Mouse (Mus musculus) left cerebral cortex, postnatal 25 days (tissue): Measurements from ENCODE around the gene Znhit3. TPM values are rescaled to one million over a fixed set of nuclear protein-coding genes. Genes with fewer than 3 reads are reported as not detected.

ENCODE experiments used
- DNase-seq, 2 experiments: peaks; one replicate each; pipeline ENCODE4 v3.0.0; 2022; ENCODE audit warnings: low spot score in 2 of 2, mixed read lengths in 1 of 2
- intact Hi-C: fragments of 180-260 bp; cut with DNase I; formaldehyde crosslinking; loops from one replicate; pipeline ENCODE4 v1.15.1; 2025
- total RNA-seq, 2 experiments: library from RNA; stranded (reverse); gene quantifications; 2 replicates each; pipeline ENCODE4 v1.2.3; 2021

Gene Znhit3
- total RNA-seq, 2 experiments from 2014 or later, result 29.3 to 35.4 TPM

DNA sequence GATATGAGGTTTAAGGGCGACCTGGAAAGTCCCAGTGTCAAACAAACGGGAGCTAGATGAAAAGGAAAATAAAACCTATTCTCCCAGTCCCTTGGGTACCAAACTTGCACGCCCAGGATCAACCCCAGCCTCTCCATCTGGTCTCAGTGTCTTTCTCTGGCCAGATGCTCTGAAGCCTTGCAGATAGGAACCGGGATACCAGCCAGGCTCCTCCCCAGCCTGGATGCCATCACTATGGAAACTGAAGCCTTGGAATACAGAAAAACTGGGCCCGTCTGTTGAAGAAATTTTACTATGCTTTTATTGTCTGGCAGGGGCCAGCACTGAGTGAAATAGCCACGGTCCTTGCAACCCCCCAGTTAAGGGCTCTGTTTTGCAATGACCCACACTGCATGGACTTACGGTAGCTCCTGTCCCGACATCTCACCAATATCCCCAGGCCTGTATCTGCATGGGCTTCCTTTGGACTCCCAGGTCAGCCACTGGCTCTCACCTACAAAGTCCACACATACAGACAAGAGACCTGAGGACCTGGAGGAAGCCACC lies 23.4 kb upstream of the Znhit3 start:
- intact Hi-C loops, result no loop called here
- DNase-seq, result peak; percentile 67 to 87

DNA sequence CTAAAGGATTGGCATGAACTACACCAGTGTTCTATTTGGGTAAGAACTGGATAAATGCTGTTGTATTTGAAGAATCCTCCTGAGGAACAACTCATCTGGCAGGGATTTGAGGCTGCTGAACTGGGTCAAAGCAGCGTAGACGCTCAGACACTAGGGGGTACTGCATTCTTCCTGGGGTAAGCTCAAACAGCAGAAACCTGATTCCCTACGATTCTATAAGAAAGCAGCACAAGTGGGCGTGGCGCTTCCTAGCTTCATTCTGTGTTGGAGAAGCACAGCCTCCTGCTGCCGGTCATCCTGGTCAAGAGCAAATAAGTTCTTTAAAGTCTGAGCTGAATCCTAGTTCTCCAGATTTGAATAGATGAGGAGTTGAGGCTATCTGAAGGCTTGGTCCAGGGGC lies 16.1 kb upstream of the Znhit3 start:
- intact Hi-C loops, result no loop called here
- no peak for DNase-seq

DNA sequence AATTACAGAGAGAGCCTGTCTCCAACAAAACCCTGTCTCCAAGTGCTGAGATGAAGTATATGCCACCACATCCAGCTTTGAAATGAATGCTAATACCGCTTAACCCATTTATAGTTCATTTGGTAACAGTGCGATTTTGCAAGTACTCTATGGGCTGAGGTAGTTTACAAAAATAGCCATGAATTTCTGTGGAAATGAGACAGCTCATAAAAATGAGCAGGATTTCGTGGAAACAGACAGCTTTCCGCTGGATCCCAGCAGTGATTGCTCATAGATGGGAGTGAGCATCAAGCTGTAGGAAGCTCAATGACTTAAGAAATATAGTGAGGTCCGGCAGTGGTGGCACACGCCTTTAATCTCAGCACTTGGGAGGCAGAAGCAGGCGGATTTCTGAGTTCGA lies 4.8 kb upstream of the Znhit3 start:
- intact Hi-C loops, result no loop called here

DNA sequence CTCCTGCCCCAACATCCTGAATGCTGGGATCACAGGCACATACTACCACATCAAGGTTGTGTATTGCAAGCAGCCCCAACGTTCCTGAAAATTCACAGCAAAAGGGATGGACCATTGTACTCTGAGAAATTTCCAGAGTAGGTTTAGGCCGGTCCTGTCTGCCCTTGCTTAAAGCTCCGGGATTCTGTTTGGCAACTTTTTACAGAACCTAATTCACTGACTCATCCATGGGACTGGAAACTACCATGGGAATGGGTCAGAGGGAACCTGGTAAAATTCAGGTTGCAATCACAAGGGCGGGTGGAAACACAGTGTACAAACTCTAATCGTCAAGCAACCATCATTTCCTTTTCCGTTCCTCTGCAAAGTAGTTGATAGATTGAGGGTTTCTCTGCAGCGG lies 3.8 kb upstream of the Znhit3 start:
- DNase-seq, result no peak
- intact Hi-C loops, result no loop called here

More for the DNA sequence above, 4.8 kb upstream of the Znhit3 start:
- peak in 1 of 2 experiments; percentile 62 for DNase-seq

DNA sequence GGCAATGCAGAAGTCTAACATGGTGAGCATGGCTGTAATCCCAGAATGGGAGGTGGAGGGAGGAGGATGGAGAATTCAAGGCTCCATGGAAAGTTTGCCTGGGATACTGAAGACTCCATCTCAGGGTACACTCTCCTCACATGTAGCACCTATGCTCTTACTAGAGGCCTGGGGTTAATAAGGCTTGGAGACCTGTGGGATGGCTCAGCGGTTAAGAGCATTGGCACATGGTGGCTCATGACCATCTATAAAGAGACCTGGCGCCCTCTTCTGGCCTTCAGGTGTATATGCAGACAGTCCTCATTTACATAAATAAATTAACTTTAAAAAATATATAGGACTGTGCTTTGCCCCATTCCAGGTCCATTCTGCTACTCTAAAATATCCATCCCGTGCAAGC lies 3.1 kb upstream of the Znhit3 start:
- DNase-seq, result peak in 1 of 2 experiments; percentile 30
- intact Hi-C loops, result no loop called here

DNA sequence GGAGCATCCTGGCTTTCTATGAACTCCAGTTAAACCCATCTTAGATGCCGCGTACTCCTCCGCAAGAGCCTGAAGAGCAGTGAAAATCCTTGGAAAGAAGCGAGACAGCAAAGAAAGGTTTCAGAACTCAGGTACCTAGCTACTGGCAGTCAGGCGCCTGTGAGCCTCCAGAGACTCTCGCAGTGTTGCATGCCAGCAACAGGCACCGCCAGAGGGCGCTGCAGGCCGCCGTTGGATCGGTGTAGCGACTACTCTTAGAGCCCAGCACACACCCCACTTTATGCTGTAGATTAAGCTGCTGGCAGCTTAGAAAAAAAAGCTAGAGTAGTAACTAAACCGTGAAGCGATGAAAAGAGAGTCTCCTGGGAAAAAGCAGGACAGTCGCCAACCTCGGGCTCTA lies 2.3 kb upstream of the Znhit3 start:
- intact Hi-C loops, result loop anchor here (1.0 kb wide), 1 partner anchor 60 kb away; no protein-coding TSS in a partner anchor
- DNase-seq, result peak; percentile 87

DNA sequence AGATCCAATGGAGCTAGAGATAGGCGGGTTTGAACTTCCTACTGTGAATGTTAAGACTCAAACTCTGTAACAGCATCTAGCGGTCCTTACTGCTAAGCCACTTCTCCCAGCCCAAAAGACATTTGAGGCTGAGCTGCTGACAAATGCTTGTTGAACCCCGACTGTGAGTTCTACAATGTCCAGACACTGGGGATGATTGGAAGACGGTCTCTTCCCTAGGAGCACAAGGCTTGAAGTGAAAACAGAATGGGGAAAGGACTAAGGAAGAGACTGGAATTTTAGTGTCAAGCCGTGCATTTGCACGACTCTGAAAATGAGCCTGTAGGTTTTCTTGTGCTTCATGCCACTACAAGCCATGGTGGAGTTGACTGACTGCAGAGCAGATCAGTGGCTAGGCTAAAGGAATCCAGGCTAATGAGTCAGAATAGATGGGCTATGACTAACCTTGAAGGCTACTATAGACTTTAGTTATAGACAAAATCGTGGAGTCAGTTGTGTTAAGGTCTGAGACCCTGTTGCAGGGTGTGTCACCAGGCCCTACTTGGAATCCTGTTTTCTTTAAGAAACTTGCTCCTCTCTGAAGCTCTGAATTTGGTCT lies 636 bp upstream of the Znhit3 start:
- DNase-seq, result no peak
- intact Hi-C loops, result no loop called here

DNA sequence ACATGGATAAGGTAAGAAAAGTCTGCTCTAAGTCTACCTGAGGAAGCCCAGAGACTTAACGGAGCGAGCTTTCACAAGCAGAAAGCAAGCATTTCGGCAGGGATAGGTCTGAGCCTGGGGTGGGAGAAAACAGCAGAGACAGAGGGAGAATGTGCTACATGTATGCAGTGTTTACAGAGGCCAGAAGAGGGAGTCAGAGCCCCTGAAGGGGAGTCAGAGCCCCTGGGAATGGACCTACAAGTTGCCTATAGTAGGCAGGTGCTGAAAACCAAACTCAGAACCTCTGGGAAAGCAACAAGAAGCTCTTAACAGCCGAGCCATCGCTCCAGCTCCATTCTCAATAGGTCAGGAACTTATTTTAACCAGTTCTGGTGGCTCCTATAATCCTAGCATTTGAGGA lies 1.5 kb downstream of the Znhit3 start:
- no peak for DNase-seq
- intact Hi-C loops, result no loop called here

DNA sequence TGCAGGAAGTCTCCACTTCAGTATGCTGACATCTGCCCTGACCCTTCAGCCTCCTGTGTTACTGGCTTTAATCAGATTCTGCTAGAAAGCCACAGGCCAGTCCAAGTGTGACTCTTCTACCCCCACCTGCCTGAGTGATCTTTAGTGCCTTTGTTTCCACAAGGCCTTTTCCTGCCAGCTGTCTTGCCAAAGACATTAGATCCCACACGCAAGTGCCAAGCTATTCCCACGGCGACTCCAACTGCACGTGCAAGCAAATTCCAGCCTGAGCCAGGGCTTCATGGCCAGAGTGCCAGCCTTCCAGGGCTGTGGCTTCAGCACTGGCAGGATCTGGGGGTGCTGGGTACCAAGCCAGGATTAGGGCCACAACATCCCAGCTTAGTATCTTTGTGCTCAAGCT lies 5.8 kb downstream of the Znhit3 start:
- intact Hi-C loops, result no loop called here
- DNase-seq, result no peak

DNA sequence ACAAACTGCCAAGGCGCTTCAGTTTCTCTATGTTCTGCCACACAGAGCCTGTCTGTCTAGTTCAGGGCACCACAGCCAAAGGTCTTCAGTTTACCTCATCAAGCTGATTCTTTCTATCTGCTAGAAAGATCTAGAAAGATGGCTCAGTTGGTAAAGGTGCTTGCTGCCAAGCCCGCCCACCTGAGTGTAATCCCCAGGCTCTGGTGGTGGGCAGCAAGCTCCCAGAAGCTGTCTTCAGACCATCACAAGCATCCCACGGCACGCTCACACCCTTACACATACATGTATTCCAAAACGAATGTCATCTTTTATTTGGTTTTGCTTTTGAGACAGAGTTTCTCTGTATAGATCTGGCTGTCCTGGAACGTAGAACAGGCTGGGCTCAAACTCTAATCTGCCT lies 7.7 kb downstream of the Znhit3 start:
- DNase-seq, result peak in 1 of 2 experiments; percentile 67
- intact Hi-C loops, result no loop called here

DNA sequence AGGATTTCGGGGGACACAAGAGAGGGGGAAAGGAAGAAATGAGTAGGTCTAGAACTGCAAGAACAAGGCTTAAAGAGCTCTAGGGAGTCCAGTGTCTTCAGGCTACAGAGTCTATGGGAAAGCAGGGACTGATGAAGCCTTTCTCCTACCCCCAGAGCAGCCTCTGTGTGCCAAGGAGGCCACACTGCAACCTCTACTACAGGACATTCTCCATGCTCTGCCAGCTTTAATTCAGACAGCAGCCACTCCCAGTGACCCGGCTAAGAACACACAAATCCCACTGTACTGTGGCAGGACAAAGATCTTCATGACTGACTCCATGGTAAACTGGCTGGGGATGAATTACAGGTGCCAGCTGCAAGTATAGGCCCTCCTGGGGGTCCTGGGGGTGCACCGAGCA lies 9.1 kb downstream of the Znhit3 start:
- DNase-seq, result no peak
- intact Hi-C loops, result no loop called here

DNA sequence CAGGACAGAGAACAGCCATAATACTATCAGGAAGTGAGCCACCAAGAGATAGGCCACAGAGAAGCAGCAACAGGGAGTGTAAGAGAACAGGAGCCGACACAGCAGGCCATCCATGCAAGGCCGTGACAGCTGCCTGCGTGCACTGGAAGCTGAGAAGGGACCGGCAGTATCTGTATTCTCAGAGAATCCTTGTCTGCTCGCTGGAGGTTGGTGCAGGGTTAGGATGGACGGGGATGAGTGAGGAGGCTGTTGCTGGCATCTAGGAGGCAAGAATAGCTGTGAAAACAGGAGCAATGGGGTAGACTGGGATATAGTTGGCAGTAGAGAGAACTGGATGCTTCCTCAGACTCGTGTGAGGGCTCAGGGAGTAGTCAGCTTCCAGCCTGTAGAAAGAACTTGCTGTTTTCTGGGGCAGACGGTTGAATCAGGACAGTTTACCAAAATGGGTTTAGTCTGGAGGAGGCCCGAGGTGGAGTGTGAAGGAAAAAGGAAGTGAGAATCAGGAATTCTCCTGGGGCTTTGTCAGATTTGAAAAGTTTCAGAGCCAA lies 11.5 kb downstream of the Znhit3 start:
- DNase-seq, result peak in 1 of 2 experiments; percentile 87
- intact Hi-C loops, result loop anchor here (1.0 kb wide), 1 partner anchor 34 kb away; the partner anchor contains the start of gene Ggnbp2

DNA sequence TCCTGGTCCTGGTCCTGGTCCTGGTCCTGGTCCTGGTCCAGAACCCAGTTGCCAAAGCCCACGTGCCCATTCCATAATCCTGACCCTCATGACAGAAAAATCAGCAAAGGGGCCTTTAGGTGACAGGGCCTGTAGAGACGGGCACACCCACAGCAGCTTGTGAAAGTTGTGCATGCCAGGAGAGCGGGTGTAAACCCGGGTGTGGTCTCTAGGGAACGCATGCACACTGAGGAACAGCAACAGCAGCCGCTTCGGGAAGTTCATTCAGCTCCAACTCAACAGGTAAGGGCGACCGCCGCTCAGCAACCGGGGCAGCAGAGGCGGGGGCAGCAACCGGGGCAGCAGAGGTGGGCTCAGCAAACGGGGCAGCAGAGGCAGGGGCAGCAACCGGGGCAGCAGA lies 23.1 kb downstream of the Znhit3 start:
- no peak for DNase-seq
- intact Hi-C loops, result no loop called here

DNA sequence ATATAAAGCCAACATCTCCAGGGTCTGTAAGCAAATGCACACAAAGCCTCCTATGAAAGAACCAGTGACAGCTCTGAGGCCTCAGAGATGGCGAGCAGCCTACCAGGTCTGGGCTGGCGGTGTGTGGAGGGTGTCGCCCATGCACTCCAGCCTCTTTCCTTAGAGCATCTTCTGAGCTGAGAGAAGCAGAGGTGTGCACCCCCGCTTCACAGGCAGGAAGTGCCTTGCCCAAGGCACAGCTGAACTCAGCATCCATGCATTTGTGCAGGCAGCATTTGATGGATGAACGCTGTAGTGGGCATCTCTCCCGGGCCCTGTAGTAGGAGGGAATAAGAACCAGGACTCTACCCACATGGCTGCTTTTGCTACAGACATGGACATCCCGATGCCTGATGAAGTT lies 24.5 kb downstream of the Znhit3 start:
- intact Hi-C loops, result no loop called here
- DNase-seq, result no peak

DNA sequence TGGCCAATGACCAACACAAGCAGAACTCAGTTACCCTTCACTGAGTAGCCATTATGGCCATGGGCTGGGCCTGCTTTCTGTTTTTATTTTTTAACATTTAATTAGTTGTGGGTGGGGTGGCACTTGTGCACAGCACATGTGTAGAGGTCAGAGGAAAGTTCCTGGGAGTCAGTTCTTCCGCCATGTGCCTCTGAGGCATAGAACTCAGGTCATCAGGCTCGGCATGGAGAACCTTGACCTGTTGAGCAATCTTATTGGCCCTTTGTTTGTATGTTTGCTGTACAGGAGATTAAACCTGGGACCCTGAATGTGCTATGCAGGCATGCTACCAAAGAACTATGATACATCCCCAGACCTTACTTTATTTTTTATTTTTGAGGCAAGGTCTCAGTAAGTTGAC lies 26.7 kb downstream of the Znhit3 start:
- no peak for DNase-seq
- intact Hi-C loops, result no loop called here

DNA sequence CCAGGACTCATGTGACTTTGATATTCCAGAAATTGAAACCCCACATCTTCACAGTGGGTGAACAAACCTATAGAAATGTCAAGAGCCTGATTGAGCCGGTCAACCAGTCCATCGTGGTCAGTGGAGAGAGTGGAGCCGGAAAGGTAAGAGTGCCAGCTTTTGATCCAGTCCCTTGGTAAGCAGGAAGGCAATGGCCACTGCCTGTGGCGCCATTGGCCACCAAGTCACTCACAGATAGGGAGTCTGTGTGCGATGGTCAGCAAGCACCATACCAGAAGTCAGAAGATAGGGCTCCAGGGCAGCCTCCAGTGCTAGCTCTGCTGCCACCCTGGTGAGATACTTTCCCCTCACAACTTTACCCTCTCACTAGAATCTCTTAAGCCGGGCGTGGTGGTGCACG lies 28.1 kb downstream of the Znhit3 start:
- DNase-seq, result no peak
- intact Hi-C loops, result no loop called here

DNA sequence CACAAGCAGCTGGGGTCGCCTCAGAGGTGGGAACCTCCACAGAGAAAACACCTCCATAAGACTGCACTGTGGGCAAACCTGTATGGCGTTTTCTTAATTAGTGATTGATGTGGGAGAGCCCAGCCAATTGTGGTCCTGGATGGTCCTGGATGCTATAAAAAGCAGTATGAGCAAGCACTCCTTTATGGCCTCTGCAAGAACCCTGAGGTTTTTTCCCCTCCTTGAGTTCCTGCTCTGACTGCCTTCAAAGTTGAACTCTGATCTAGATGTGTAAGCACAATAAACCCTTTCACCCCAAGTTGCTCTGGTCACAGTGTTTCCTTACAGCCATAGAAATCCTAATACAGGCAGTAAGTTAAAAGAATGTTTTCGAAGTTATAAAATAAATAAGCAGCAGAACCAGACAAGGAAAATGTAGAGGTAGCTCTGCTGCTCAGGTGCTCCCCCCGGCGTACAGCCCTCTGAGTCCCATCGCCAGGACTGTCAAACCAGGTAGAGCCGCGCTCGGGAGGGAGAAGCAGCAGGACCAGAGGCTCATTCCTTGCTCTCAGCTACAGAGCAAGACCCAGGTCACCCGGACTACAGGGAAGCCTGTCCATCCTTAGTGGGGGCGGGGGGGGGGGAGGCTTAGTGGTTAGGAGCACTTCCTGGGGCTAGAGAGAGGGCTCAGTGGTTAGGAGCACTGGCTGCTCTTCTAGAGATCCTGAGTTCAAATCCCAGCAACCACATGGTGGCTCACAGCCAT lies 29.2 kb downstream of the Znhit3 start:
- DNase-seq, result no peak
- intact Hi-C loops, result no loop called here

DNA sequence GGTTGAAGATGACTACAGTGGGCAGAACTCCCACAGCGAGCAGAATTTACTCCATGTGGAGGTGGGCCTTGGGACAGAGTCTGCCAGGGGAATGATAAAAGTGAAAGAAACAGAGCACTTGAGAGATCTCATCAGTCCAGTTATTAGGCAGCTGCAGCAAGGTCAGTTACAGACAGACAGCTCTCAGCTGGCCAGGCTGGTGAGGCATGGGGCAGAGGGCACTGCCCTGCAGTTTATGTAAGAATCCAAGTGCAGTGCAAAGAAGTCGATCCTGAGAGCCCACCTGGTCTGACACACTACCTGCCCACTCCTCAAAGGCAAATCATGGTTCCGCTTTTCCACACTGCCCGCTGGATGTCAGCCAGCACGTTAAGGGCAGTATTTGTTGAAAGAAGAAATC lies 29.9 kb downstream of the Znhit3 start:
- no peak for DNase-seq
- intact Hi-C loops, result no loop called here

DNA sequence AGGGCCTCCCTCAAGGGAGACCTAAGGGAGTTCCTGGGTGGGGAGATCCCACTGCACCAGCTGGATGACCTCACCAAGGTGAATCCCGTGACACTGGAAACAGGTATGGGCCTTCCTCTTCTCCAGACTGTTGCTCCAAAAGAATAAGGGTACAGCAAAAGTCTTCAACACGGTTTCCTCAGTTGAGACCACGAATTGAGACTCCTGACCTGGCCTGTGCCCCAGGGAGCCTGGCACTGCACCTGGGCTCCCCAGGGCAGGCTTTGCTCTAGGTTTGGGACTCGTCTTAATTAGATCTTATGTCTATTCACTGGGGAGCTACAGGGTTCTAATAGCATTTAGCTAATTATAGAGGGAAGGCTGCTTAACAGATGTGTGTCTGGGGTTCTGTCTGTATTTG lies 30.9 kb downstream of the Znhit3 start:
- DNase-seq, result no peak
- intact Hi-C loops, result no loop called here

DNA sequence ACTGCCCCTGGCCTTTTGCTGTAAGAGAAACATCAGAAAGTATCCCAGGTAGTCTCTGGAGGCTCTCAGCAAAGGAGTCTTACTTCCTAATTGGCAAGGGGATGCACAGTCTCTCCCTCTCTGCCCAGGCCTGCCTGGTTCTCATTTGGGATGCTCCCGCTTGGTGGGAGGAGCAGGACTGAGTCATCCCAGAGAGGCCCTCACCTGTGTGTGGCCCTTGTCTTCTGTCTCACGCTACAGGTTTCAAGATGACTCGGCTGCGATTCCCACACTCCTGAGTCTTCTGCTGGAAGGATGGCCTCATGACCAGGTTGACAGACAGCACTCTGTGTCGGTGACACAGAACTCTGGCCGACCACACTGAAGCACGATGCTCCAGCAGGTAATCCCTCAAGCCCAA lies 33.8 kb downstream of the Znhit3 start:
- DNase-seq, result no peak
- intact Hi-C loops, result no loop called here

DNA sequence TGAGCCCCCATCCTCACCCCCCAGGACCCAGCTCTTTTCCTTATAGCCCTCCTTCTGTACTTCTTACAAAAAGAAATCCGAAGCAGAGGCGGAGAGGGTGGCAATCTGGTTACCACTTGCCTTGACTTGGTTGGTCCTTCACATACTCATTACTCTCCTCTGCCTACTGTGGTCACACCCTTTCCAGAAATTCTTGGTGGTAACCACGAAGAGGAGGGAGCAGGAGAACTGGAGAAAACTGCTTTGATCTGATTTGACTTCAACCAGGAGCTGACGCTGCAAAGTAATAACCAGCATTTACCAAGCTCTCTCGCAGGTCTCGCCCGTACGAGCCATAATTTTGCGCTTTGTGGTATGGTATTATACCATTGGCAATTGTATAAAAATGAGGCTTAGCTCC lies 35.2 kb downstream of the Znhit3 start:
- DNase-seq, result no peak
- intact Hi-C loops, result loop anchor here (1.0 kb wide), 1 partner anchor 11 kb away; the partner anchor contains the start of gene Ggnbp2
